Mouse (Mus musculus) urinary bladder, adult 2 months (tissue): ENCODE data around the gene Ndrg2. TPM values are rescaled to one million over a fixed set of nuclear protein-coding genes. Genes with fewer than 3 reads are reported as not detected.
A peak's percentile ranks its signal among the peaks of the same experiment; 100 is the strongest.

Experiments used
- DNase-seq: peaks from one replicate; pipeline ENCODE4 v3.0.0; 2022; ENCODE audit warnings: low spot score
- polyA plus RNA-seq: library from polyadenylated mRNA; depleted of rRNA; stranded (reverse); fragments of >200 nt; gene quantifications from 2 replicates; pipeline ENCODE4 v1.2.3, GENCODE M21; 2012

Ndrg2 gene
- polyA plus RNA-seq, 1 experiment = 393 TPM

DNA sequence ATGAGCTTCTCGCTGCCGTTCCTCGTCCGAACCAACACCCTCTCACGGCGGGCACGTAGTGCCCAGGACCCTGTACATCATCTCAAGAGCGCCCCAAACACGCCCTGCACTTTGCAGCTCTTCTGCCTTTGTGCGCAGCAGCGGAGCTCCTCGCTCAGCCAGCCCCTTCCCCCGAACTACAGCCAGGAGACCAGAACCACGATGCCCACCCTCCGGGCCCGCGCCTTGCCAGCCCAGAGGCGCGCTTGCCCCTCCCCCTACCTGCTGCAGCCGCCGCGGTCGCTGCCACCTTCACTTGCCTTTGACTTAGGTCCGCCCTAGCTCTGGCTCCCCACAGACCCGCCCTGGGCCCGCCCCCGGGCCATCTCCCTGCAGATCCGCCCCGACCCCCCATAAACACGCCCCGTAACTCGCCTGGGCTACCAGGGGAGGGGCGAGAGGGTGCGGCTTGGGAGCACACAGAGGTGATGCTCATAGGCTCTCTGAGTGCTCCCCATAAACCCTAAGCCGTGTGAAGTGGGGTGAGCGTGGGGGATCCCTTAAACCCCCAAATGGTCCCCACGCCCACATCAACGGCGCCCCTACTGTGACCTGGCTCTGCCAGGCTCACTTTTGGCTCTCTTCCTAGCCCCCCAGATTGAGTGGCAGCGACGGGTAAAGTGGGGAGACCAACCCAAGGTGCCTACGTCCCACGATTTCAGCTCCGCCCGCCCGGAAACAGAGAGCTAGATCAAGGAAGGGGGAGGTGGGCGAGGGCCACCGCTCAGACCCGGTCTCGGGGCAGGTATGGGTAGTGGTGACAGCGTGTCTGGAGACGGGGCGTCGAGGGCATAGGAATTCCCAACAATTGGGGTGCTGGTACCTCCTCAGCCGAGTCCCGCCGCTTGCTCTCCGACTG is 647 bp downstream of the Ndrg2 start:
- DNase-seq = peak; percentile 83

DNA sequence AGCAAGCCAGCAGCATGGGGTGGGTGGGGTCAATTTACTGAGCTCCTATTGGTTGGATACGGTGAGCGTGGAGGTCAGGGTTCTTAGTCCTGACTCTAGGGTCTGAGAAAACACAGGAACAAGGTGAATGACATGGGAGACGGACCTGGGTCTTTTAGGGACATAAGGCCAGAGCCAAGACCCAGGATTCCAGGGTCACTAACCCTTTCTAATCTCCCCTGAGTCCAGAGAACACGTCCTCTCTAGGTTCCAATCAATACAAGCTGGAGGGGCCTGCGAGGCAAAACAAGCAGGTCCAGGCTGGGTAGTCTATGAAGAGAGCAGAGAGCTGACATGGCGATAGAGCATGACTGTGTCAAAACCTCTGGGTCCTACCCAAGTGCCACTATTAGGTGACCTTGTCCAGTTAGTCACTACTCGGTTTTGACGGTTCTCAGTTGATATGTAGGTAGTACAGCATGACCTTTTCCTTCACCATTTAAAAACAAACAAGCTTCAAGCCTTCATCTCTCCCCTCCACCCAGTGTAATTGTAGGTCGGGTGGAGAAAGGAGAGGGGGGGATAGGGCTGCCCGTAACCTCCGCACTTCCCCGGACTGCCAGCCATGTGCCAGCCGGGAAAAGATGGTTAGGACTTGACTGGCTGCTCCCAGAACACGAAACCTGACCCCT is 1.4 kb downstream of the Ndrg2 start:
- no peak for DNase-seq

DNA sequence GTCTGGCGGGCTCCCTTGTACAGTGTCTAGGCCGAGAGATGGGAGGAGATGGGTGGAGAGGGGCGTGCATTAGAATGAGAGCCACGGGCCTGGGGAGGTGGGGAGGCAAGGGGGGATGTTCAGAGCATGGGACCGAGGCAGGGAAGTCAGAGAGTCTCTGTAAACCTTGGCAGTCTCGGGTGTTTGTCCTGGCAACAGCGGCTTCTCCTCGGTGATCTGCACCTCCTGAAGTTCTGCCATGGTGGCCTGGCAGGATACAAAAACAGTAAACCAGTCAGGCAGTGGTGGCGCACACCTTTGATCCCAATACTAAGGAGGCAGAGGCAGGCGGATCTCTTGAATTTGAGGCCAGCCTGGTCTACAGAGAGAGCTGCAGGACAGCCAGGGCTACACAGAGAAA is 2.7 kb downstream of the Ndrg2 start:
- DNase-seq = no peak

DNA sequence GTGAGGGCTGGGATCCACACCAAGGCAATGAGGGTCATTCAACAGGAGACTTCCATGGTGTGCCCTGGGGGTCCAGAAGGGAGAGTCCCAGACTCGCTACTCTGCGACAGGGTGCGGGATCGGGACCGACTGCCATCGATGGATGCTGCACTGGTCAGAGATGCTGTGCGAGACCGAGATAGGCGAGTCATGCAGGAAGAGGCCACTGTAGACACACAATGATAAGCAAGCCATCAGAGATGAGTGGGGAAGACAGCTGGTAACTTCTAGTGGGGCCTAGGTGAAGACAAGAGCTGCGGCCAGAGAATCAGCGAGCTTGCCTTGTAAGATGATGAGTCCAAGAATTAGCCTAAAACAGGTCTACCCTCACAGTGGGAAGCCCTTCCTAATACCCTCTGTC is 7.9 kb downstream of the Ndrg2 start:
- DNase-seq = no peak

DNA sequence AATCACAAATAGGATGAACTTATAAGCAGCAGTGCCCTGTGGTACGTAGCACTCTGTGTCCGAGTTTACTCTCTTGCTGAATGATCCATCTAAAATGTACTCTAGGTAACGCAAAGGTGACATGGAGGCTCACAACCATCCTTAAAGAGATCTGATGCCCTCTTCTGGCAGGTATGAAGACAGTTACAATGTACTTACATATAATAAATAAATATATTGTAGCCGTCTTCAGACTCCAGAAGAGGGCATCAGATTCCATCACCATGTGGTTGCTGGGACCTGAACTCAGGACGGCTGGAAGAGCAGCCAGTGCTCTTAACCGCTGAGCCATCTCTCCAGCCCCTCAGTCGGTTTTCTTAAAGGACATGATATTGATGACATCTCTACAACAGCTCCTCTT is 9.3 kb downstream of the Ndrg2 start:
- no peak for DNase-seq

DNA sequence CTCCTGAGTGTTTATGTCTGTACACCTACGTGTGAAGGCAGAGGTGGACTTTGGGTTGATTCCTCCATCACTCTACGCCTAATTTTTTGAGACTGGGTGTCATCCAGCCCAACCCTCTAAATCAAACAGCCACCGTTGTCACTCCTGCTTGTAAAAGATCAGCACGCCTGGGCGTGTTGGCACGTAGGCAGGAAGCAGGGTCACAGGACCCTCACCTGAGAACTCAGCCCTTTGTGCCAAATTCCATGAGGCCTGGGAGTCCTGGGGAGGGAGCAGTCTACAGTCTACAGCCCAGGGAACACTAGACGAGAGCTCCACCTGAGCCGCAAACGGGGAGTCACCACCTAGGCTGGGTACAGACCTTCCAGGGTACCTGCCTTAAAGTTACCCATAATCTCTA is 10.2 kb downstream of the Ndrg2 start:
- no peak for DNase-seq

DNA sequence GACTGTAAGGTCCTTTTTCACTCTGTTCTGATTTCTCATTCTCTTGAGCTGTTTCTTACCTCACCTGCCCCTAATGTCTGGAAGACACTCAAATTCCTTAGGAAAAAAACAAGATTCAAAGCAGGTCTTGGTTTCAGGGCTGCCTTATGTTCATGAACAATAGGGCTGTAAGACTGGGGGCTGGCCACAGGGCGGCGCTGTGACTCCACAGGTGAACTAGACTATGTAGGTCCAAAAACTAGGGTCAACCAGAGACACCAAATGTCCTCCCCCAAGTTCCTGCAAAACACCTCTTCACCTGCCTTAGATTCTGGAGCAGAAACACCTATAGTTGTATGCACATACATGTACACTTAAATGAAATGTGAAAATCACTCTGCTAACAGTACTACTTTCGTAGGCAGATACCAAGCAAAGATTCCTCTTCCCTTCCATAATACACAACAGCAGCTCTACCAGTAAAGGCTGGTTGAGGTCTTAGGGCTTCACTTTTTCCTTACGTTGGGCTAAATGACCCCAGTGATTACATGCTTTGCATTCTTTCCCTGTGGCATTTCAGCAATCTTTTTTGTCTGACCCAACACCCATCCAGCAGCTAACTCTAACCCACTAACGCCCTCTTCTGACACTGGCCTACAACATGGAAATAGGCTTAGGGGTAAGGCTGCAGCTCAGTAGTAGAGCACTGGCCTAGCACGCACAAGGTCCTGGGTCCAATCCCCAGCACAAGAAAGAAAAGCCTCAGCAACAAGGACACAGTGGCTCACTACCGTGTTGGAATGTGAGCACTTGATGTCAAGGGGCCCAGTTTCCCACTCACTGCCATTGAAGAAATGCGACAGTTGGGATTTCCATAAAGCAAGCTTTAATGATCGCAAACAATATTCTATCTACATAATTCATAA is 10.9 kb downstream of the Ndrg2 start:
- peak; percentile 74 for DNase-seq

DNA sequence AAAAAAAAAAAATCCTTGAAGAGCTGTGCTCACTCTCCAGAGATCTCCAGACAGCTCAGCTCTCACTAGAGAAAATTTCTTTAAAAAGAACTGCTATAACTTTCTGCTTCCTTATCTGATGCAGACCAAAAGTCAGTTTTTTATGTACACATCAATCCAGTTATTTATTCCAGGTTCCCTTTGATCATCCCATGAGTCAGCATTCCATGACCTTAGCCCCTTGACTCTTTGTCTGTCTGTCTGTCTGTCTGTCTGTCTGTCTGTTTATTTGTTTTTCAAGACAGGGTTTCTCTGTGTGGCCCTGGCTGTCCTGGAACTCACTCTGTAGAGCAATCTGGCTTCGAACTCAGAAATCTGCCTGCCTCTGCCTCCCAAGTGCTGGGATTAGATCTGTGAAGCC is 14.6 kb downstream of the Ndrg2 start:
- DNase-seq = no peak

DNA sequence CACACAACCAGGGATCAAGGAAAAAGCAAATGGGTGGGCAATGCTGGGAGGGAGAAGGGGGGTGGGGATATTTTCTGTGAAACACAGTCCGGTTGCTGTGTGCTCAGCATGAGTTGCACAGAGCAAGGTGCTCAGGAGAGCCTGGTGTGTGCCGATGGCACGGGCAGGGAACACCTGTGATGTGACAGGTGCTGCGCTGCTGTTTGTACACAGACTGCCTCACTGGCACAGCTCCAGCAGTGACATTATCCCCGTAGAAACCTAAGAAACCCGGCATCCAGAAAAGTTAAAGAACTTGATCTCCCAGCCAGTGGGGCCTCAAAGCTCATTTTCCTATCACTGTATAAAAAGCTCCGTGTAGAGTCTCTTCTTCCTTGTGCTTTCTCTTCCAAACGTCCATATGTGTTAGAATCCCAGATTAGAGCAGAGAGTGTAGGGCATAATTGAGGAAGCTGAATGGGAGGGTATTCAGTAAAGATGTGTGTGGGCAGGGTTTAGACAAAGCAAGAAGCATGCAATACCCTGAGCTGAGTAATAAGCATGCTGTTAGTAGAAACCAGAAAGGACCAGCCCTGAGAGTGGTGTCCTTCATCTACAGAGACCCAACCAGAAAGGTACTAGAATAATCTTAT is 17.3 kb downstream of the Ndrg2 start:
- no peak for DNase-seq

DNA sequence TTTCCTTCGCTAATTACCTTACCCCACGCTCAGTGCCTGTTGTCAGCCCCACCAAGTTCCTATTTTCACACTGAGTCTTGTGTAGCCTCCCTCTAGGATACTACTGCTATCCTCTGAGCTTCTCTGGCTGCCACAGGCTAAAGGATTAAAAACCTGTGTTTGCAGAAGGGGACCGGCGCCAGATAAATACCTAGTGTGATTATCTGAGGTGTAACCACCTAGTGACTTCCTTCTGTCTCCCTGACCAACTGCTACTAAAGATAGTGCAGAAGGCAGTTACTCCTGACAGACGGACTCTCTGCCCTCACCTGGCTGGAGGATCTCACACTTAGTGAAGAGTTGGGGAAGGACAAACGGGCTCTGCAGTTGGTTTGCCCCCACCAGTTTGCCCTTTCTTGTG is 17.9 kb downstream of the Ndrg2 start:
- DNase-seq = no peak

DNA sequence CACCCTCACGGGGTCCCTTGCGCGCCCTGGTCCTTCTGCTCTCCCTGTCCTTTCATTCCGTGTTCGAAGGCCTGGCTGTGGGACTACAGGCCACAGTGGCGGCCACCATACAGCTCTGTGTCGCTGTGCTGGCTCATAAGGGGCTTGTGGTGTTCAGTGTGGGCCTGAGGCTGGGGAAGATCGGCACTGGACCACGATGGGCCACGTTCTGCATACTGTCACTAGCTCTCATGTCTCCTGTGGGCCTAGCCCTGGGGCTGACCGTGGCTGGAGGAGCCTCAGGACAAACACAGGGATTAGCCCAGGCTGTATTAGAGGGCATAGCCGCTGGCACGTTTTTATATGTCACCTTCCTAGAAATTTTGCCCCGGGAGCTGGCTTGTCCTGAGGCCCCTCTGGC is 18.9 kb downstream of the Ndrg2 start:
- no peak for DNase-seq

DNA sequence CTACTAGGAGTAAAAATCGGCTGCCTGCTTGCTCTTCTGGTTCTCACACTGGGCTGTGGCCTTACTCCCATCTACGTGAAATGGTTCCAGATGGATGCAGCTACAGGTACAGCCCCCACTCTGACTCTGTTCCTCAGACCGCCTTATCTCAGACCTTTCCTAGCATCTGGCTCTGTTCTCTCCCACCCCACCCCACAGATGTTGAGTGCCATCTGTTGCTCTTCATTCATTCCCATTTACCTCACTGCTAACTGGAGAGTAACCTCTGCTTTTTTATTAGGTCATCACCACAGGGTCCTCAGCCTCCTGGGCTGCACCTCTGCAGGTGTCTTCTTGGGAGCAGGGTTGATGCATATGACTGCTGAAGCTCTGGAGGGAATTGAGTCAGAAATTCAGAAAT is 20.1 kb downstream of the Ndrg2 start:
- DNase-seq = no peak

DNA sequence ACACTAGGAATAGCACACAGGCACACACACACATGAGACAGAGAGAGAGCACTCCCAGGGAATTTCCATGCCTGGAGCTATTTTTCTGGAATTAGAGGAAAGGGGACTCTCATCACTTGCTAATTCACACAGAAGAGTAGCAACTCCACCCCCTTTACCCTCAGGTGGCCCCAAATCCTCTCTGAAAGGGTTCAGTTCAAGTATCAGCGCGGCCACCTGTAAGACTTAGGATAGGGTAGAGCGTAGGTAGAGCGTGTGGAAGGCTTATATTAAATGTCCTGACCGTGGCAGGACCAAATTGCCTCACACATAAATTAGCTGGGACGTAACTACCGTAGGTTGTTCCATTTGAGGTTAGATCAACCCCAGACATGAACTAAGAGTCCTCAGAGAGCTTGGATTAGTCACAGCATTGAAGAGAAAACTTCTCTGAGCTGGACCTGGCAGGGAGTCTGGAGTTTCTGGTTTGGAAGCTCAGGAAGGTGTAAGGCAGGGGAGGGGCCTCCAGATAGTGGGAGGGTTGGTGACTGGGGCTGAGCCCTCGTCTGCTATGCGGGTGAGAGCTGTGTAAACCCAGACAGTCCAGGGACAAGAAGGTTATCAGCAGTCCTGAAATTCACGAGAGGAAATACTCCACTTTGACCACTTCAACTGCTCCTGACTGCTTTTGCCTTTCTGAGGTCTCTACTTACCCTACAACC is 20.7 kb downstream of the Ndrg2 start:
- no peak for DNase-seq

DNA sequence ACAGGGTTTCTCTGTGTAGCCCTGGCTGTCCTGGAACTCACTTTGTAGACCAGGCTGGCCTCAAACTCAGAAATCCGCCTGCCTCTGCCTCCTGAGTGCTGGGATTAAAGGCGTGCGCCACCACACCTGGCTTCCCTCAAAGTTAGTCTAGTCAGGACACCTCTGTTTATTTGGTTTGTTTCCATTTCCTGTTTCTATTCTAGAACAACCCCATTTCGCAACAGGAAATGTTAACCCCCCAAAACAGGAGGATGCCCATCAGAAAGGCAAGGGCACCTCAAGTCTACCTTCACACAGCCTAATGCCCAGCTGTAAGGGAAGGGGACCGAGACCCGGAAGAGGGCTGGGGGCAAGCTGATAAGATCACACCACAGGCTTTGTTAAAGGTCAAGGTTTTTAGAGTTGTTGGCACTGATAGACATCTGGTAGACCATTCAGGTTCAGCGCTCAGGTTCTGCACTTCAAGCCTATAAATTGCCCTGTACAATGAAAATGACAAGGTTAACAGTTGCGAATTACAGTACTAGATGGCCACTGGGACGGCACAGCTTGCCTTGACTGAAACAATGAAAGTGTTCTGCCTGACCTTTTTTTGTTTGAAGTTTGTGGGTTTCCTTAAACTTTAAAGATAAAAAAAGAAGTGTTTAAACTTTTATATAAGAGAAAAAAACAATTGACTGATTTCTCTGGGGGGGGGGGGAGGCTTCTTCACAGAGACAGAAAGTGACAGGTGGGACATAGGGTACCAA is 21.6 kb downstream of the Ndrg2 start, which contains the start of gene Slc39a2:
Slc39a2 (plus strand) TSS at position 699 of the 749 bp plus-strand sequence.
- no peak for DNase-seq

DNA sequence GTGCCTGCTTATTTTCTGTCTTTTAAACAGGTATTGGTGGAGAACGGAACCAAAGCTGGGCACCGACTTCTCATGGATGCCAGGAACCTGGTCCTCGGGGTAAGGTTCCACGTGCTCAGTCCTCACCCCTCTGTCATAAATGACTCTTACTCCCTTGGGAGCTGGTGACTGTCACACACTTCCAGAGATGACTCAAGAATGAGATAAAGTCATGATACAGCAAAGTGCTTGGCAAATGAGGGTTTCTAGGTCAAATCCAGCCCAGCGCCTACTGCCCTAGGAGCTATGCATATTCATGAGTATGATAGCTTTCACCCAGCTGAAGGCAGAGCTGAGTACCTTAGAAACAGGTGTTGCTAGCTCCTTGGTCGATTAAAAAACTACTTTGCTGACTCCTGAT is 24.1 kb downstream of the Ndrg2 start:
- DNase-seq = no peak

DNA sequence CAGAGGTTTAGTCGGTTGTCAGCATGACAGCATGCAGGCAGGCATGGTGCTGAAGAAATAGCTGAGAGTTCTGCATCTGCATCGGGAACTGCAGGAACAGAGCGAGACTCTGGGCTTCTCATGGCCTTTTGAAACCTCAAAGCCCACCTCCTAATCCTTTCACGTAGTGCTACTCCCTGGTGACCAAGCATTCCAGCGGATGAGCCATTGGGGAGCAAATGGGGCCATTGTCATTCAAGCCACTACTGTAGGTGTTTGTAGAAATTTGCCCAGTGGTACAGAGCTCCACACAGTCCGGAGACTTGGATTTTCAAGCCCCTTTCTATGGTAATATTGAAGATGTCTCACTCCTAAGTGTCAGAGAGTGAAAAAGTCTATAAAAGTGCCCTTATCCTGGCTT is 27.9 kb downstream of the Ndrg2 start:
- no peak for DNase-seq

DNA sequence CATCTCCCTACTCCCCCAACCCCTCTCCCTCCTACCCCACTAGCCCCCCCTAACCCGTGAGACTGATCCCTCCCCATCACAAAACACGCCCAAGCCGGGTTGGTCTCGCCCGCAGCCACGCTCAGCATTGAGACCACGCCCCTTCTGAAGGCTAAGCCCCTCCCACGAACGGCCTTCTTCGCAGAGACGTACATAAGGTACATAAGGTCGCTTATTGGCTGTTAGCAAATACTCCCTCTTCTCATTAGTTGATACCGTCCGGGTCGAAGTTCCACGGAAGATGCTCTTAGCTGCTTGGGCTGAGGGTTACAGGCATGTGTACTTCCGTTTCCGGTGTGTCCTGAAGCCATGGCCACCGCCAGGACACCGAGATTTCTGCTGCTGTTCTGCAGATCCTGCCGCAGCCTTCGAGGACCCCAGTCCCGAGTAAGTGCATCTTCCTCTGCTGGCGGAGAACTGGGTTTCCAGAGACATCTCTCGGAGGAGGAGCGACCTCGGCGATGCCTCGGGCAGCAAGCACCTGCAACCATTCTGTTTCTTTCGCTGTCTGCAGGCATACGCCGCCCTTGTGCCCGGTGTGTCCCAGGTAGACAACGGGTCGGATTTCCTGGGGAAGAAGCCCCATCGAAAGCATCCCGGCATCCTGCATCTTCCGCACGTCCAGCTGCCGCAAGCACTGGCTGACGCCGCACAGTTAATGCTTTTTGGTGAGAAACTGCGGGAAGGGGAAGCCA is 29.2 kb downstream of the Ndrg2 start, which contains the start of gene Mettl17:
Mettl17 (plus strand) TSS at position 245 of the 734 bp plus-strand sequence.
- peak; percentile 64 for DNase-seq

DNA sequence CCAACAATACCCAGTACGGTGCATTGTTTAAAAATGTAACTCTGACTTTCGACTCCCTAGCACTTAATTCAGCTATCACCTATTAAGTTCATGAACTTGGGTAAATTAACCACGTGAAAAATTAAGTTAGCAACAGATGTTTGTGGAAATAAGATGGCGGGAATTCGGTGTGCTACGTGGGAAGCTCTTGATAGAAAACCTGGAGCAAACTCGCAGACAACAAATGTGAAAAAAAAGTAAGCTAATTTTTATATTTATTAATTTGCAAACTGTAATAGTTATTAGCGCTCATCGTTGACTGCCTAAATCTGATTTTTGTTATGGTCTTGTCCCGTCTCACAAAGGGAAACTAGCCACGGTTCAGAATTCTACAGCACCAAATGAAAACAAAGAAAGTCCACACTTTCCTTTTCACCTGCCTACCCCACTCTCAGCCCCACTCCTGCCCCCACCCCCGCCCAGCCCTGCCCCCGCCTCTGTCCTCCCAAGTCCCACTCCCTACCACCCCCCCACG is 29.9 kb downstream of the Ndrg2 start:
- DNase-seq = no peak

DNA sequence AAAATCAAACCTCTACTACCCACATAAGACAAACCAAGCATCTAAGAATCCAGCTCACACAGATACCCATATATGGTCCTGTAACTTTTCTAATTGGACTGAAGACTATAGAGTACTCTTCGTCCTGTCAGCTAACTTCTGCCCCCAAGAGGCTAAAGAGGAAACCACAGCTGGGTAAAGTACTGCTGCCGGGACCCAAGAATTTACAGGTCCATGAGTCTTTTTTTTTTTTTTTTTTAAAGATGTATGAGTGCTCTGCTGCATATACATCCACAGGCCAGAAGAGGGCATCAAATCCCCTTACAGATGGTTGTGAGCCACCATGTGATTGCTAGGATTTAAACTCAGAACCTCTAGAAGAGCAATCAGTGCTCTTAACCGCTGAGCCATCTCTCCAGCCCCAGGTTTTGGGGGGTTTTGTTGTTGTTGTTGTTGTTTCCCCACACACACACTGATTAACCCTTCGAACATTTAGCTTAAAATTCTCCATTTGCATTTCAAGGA is 30.4 kb downstream of the Ndrg2 start:
- DNase-seq = no peak
